ENCODE assay signal across 8 mouse cellular contexts in genomic region chr7:19130657-19131056, GRCm38 (mm10). TPM values are rescaled to one million over a fixed set of nuclear protein-coding genes. Genes with fewer than 3 reads are reported as not detected.
DNase-seq lines count a peak whose midpoint lies in the region; ATAC-seq and TF ChIP-seq lines count a peak whose summit lies in the region.

No protein-coding gene starts in this region.

- no peaks in the 10 kb centered on the region for H3K27me3 ChIP-seq in heart, embryonic 12.5 days (replicated peaks)
- H3K27me3 ChIP-seq in E14TG2a.4 (ENCODE audit: insufficient read depth, low read length), result no peaks in the 10 kb centered on the region
- H3K27me3 ChIP-seq in forebrain, embryonic 16.5 days (replicated peaks; ENCODE audit: control insufficient read depth, insufficient read depth, low read length), result no peaks in the 10 kb centered on the region
- H3K27me3 ChIP-seq in liver, postnatal 0 days (ENCODE audit: insufficient read depth, low read length), result no peaks in the 10 kb centered on the region

- WGBS in heart, embryonic 12.5 days, result 22% methylated on average over 4 of the region's 4 CpGs
- WGBS in forebrain, embryonic 16.5 days, result 33% methylated on average over 4 of the region's 4 CpGs
- 27% methylated on average over 4 of the region's 4 CpGs for WGBS in liver, postnatal 0 days (ENCODE audit: insufficient replicate concordance)

- no peak for DNase-seq in heart, adult 11 months
- DNase-seq in liver, postnatal 0 days, result no peak
- DNase-seq in ovary, postnatal 14 days (ENCODE audit: low spot score), result no peak
- no peak for DNase-seq in frontal cortex, postnatal 10 days (ENCODE audit: low spot score in 2 of 2)

- peak overlapping the region; percentile 53 for H3K4me3 ChIP-seq in heart, embryonic 12.5 days
- peak overlapping the region; percentile 66 for H3K4me3 ChIP-seq in E14TG2a.4 (replicated peaks; ENCODE audit: low read length)
- H3K4me3 ChIP-seq in forebrain, embryonic 16.5 days (replicated peaks; ENCODE audit: low read length), result peak overlapping the region; percentile 49
- peak overlapping the region; percentile 56; the same call in 1 of the 2 replicates for H3K4me3 ChIP-seq in liver, postnatal 0 days (ENCODE audit: low read depth, low read length)

- TF ChIP-seq CTCF in E14TG2a.4 (conservative IDR thresholded peaks at IDR 0.05; ENCODE audit: low read length), result peak; percentile 47
- peak; percentile 30 for TF ChIP-seq CTCF in liver, postnatal 0 days (IDR thresholded peaks at IDR 0.05; ENCODE audit: low read depth)

- peak overlapping the region; percentile 56 for H3K9ac ChIP-seq in heart, embryonic 12.5 days
- no peak overlapping the region for H3K9ac ChIP-seq in forebrain, embryonic 16.5 days (replicated peaks; ENCODE audit: low read depth, low read length)
- no peak overlapping the region for H3K9ac ChIP-seq in liver, postnatal 0 days (replicated peaks)

- peaks cover 29% of the 10 kb centered on the region for H3K36me3 ChIP-seq in heart, embryonic 12.5 days
- peaks cover 47% of the 10 kb centered on the region for H3K36me3 ChIP-seq in E14TG2a.4 (ENCODE audit: insufficient read depth, low read length)
- H3K36me3 ChIP-seq in forebrain, embryonic 16.5 days (ENCODE audit: control insufficient read depth, insufficient read depth), result peaks cover 3% of the 10 kb centered on the region
- peaks cover 6% of the 10 kb centered on the region for H3K36me3 ChIP-seq in liver, postnatal 0 days (replicated peaks; ENCODE audit: insufficient read depth, low read length)

- no peaks in the 10 kb centered on the region for H3K9me3 ChIP-seq in heart, embryonic 12.5 days (replicated peaks)
- H3K9me3 ChIP-seq in E14TG2a.4 (ENCODE audit: low read length), result no peaks in the 10 kb centered on the region
- no peaks in the 10 kb centered on the region for H3K9me3 ChIP-seq in forebrain, embryonic 16.5 days (ENCODE audit: control insufficient read depth, low read length)
- no peaks in the 10 kb centered on the region for H3K9me3 ChIP-seq in liver, postnatal 0 days (ENCODE audit: low read length)

- H3K4me1 ChIP-seq in heart, embryonic 12.5 days (replicated peaks), result peaks cover 9% of the 10 kb centered on the region
- H3K4me1 ChIP-seq in E14TG2a.4 (replicated peaks; ENCODE audit: low read depth, low read length), result peaks cover 61% of the 10 kb centered on the region
- H3K4me1 ChIP-seq in forebrain, embryonic 16.5 days (replicated peaks; ENCODE audit: control insufficient read depth, insufficient read depth, low read length), result peaks cover 11% of the 10 kb centered on the region
- peaks cover 6% of the 10 kb centered on the region for H3K4me1 ChIP-seq in liver, postnatal 0 days (ENCODE audit: insufficient read depth)

- no peak for TF ChIP-seq EP300 in liver, postnatal 0 days (IDR thresholded peaks at IDR 0.05; ENCODE audit: low read depth)

- H3K4me2 ChIP-seq in heart, embryonic 12.5 days, result peak overlapping the region; percentile 72
- peak overlapping the region; percentile 62 for H3K4me2 ChIP-seq in forebrain, embryonic 16.5 days (ENCODE audit: low read length)
- H3K4me2 ChIP-seq in liver, postnatal 0 days (ENCODE audit: low read depth, low read length), result peak overlapping the region; percentile 82

- ATAC-seq in heart, embryonic 12.5 days (ENCODE audit: insufficient number of reproducible peaks, low FRiP score), result no peak
- no peak for ATAC-seq in forebrain, embryonic 16.5 days
- ATAC-seq in liver, postnatal 0 days, result no peak
- ATAC-seq in activated CD4-positive, CD25-positive, alpha-beta regulatory T cell, adult 4 months, result no peak

- peak overlapping the region; percentile 80 for H3K27ac ChIP-seq in heart, embryonic 12.5 days (ENCODE audit: poor library complexity, severe bottlenecking)
- peak overlapping the region; percentile 86 for H3K27ac ChIP-seq in forebrain, embryonic 16.5 days (ENCODE audit: low read length)
- peak overlapping the region; percentile 19; the same call in 1 of the 2 replicates for H3K27ac ChIP-seq in liver, postnatal 0 days (ENCODE audit: low read depth)

RNA-seq across cellular contexts. Expression of gene Fbxo46, which starts 11.0 kb away (rescaled TPM):
- 10.2 and 11.2 TPM in 2 replicates for polyA plus RNA-seq in heart, embryonic 12.5 days (2016; fragmentation: Nextera tagmentation; extraction: Ambion mirVana)
- 25.4 and 28.3 TPM in 2 replicates for polyA plus RNA-seq in forebrain, embryonic 16.5 days (2015; fragmentation: Nextera tagmentation; extraction: Ambion mirVana)
- polyA plus RNA-seq in liver, postnatal 0 days (2015; fragmentation: Nextera tagmentation; extraction: Ambion mirVana), result 3.2 and 3.6 TPM in 2 replicates
- 10 to 100 TPM; 17.1 to 17.7 TPM for polyA plus RNA-seq in activated CD4-positive, CD25-positive, alpha-beta regulatory T cell, adult 4 months (2017; shearing (Covaris generic))

RNA-seq across cellular contexts. Expression of gene Gm4969, which starts 12.5 kb away (rescaled TPM):
- polyA plus RNA-seq in heart, embryonic 12.5 days (2016; fragmentation: Nextera tagmentation; extraction: Ambion mirVana), result 2.2 TPM in 2 replicates
- 3.9 and 4.9 TPM in 2 replicates for polyA plus RNA-seq in forebrain, embryonic 16.5 days (2015; fragmentation: Nextera tagmentation; extraction: Ambion mirVana)
- 0.17 TPM in 1 of 2 replicates, not detected in the other for polyA plus RNA-seq in liver, postnatal 0 days (2015; fragmentation: Nextera tagmentation; extraction: Ambion mirVana)
- not detected for polyA plus RNA-seq in activated CD4-positive, CD25-positive, alpha-beta regulatory T cell, adult 4 months (2017; shearing (Covaris generic))

RNA-seq across cellular contexts. Expression of gene Qpctl, which starts 18.4 kb away (rescaled TPM):
- polyA plus RNA-seq in heart, embryonic 12.5 days (2016; fragmentation: Nextera tagmentation; extraction: Ambion mirVana), result 10.0 TPM in 2 replicates
- 17.1 and 22.4 TPM in 2 replicates for polyA plus RNA-seq in forebrain, embryonic 16.5 days (2015; fragmentation: Nextera tagmentation; extraction: Ambion mirVana)
- polyA plus RNA-seq in liver, postnatal 0 days (2015; fragmentation: Nextera tagmentation; extraction: Ambion mirVana), result 5.2 and 5.8 TPM in 2 replicates
- polyA plus RNA-seq in activated CD4-positive, CD25-positive, alpha-beta regulatory T cell, adult 4 months (2017; shearing (Covaris generic)), result 10 to 100 TPM in 1 of 2 experiments, 1 to 10 TPM in 1; 8.9 to 11.6 TPM

RNA-seq across cellular contexts. Expression of gene Snrpd2, which starts 18.9 kb away (rescaled TPM):
- 101 TPM in 2 replicates for polyA plus RNA-seq in heart, embryonic 12.5 days (2016; fragmentation: Nextera tagmentation; extraction: Ambion mirVana)
- 116 and 118 TPM in 2 replicates for polyA plus RNA-seq in forebrain, embryonic 16.5 days (2015; fragmentation: Nextera tagmentation; extraction: Ambion mirVana)
- 38.9 and 41.0 TPM in 2 replicates for polyA plus RNA-seq in liver, postnatal 0 days (2015; fragmentation: Nextera tagmentation; extraction: Ambion mirVana)
- polyA plus RNA-seq in activated CD4-positive, CD25-positive, alpha-beta regulatory T cell, adult 4 months (2017; shearing (Covaris generic)), result 10 to 100 TPM; 85.2 to 96.5 TPM

RNA-seq across cellular contexts. Expression of gene Gipr, which starts 35.3 kb away (rescaled TPM):
- polyA plus RNA-seq in heart, embryonic 12.5 days (2016; fragmentation: Nextera tagmentation; extraction: Ambion mirVana), result 8.0 and 9.7 TPM in 2 replicates
- 21.8 and 32.1 TPM in 2 replicates for polyA plus RNA-seq in forebrain, embryonic 16.5 days (2015; fragmentation: Nextera tagmentation; extraction: Ambion mirVana)
- polyA plus RNA-seq in liver, postnatal 0 days (2015; fragmentation: Nextera tagmentation; extraction: Ambion mirVana), result 0.04 TPM in 1 of 2 replicates, not detected in the other
- polyA plus RNA-seq in activated CD4-positive, CD25-positive, alpha-beta regulatory T cell, adult 4 months (2017; shearing (Covaris generic)), result not detected

Comparison
In these comparisons a context has a peak if more than half of its experiments do, and no peak if none do; other contexts are left out.
1. H3K27ac ChIP-seq: peak in every context shown above with its lines; median percentile 86 in forebrain, embryonic 16.5 days; 80 in heart, embryonic 12.5 days; 19 in liver, postnatal 0 days.